Mouse (Mus musculus) neural tube, embryonic 11.5 days (tissue): ENCODE data around the gene Dars2. TPM values are rescaled to one million over a fixed set of nuclear protein-coding genes. Genes with fewer than 3 reads are reported as not detected.

Source experiments
- ATAC-seq: fragments of 200-750 bp; cut with Nextera tagmentation; 2 replicates; pipeline ENCODE4 v1.8.0; 2017; ENCODE audit warnings: moderate number of reproducible peaks, mild to moderate bottlenecking, moderate TSS enrichment, moderate library complexity; ENCODE audit not compliant: insufficient read depth, low FRiP score, low TSS enrichment
- DNase-seq: peaks from one replicate; pipeline ENCODE4 v3.0.0-alpha.2; 2015; ENCODE audit warnings: low spot score
- H3K27ac ChIP-seq: fragments of 300-500 bp; sonication (generic); 2 replicates; pipeline ENCODE4 v1.5.1; 2014; ENCODE audit warnings: low read depth, mild to moderate bottlenecking, low read length
- H3K27me3 ChIP-seq: fragments of 300-500 bp; sonication (generic); 2 replicates; pipeline ENCODE4 v1.6.1; 2014; ENCODE audit warnings: mild to moderate bottlenecking, low read length, mixed read lengths; ENCODE audit not compliant: control insufficient read depth, insufficient read depth
- H3K36me3 ChIP-seq: fragments of 300-500 bp; sonication (generic); 2 replicates; pipeline ENCODE4 v1.6.1; 2014; ENCODE audit warnings: mild to moderate bottlenecking, low read length, moderate library complexity, mixed read lengths; ENCODE audit not compliant: control insufficient read depth, insufficient read depth
- H3K4me1 ChIP-seq: fragments of 300-500 bp; sonication (generic); 2 replicates; pipeline ENCODE4 v1.6.1; 2014; ENCODE audit warnings: low read length, mixed read lengths; ENCODE audit not compliant: control insufficient read depth, insufficient read depth
- H3K4me2 ChIP-seq: fragments of 300-500 bp; sonication (generic); 2 replicates; pipeline ENCODE4 v1.6.1; 2014; ENCODE audit warnings: low read depth, mild to moderate bottlenecking, moderate library complexity
- H3K4me3 ChIP-seq: fragments of 300-500 bp; sonication (generic); 2 replicates; pipeline ENCODE4 v1.5.1; 2014; ENCODE audit warnings: low read depth, low read length
- H3K9ac ChIP-seq: fragments of 300-500 bp; sonication (generic); 2 replicates; pipeline ENCODE4 v1.6.1; 2014; ENCODE audit warnings: mild to moderate bottlenecking, low read length
- H3K9me3 ChIP-seq: fragments of 300-500 bp; sonication (generic); 2 replicates; pipeline ENCODE4 v1.6.1; 2016; ENCODE audit warnings: low read length; ENCODE audit not compliant: control insufficient read depth
- WGBS: fragments of 180-500 bp; shearing (Covaris S2); extraction: QIAGEN DNeasy Blood & Tissue Kit; methylation state at CpG from one replicate; pipeline ENCODE4 v1.1.7; 2014; 5-methylcytosine and 5-hydroxymethylcytosine counted together
- polyA plus RNA-seq: library from polyadenylated mRNA; unstranded; fragments of >200 nt; fragmentation: Nextera tagmentation; extraction: Ambion mirVana; gene quantifications from 2 replicates; pipeline ENCODE4 v1.2.1, GENCODE M21; 2014

Gene Dars2
- polyA plus RNA-seq: 51.9 and 54.6 TPM in 2 replicates

DNA sequence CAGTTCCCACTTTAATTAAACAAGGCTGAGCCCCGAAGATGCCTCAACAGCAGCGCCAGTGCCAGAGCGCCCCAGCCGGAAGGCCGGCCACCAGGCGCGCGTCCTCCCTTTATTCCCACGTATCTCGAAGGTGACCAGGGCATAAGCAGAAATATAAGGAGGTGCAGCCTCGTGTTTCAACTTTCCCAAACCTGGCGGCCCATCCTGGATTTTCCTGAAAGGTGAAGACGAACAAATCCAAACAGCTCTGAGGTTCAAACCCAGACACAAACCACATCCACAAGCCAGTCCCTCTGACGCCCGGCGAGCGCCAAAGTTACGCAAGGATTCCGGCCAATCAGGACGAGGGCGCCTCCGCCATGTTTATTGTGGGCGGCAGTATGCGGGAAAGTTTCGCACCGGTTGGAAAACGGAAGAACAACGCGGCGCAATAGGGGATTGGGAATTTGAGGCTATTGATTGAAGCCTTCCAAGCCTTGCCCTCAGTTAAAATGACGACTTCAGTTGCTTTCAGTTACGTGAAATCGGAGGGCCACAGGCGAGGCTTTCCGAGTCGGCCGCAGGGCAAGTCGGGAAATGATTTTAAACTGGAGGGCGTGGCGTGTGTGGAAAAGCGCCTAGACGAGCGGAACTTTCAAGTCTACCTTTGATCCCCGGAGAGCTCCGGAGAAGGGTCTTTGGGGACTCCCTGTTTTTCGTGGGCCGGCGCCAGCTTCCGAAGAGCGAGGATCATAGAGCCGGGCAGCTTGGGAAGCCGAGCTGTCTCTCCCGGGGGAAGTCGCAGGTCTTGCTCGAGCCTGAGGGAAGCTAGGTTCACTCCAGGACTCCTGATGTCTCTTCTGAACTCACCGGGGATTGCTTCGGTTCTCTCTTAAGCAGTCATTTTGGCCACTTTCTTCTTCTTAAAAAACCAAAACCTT lies at the start of gene Dars2, which contains the start of gene Cenpl:
Dars2 (minus strand) TSS at position 307 of the 920 bp plus-strand sequence.
Cenpl (plus strand) TSS at position 362 of the 920 bp plus-strand sequence.
- Histone ChIP-seq H3K27ac (no peak within 1 kb of the TSS), H3K9ac (peak within 1 kb of the TSS; percentile 72), H3K4me2 (peak within 1 kb of the TSS; percentile 80), H3K4me1 (peaks cover 16% of the 10 kb centered on the region), H3K27me3 (no peaks in the 10 kb centered on the region), H3K4me3 (peak within 1 kb of the TSS; percentile 76), H3K36me3 (no peaks in the 10 kb centered on the region; the same call in 1 of the 2 replicates), H3K9me3 (no peaks in the 10 kb centered on the region)
- DNase-seq (peak; percentile 95), ATAC-seq (peak; percentile 97)
- WGBS: under 1% methylated on average over 57 of the region's 57 CpGs

DNA sequence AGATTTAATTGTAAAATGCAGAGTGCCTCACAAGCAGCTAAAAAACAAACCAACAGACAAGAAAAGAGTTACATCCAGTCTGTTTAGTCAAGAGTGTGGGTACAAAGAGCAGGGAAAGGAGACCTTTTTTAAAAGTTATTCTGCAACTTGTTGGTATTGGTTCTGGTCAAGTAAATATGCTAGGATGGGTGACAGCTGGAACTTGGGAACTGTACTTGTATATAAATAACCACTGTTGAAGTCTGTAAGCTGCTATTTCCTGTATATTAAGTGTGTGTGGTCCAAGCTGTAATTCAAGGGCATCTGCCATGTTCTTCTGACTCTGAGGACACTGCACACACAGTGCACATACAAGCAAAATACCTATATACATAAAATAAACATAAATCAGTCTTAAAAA lies 44.1 kb upstream of the Dars2 start:
- Histone ChIP-seq H3K27me3 (no peaks in the 10 kb centered on the region), H3K4me1 (no peaks in the 10 kb centered on the region), H3K36me3 (no peaks in the 10 kb centered on the region), H3K9me3 (no peaks in the 10 kb centered on the region), H3K4me2 (no peak overlapping the region), H3K4me3 (no peak overlapping the region), H3K27ac (no peak overlapping the region), H3K9ac (no peak overlapping the region)
- ATAC-seq (no peak), DNase-seq (no peak)

DNA sequence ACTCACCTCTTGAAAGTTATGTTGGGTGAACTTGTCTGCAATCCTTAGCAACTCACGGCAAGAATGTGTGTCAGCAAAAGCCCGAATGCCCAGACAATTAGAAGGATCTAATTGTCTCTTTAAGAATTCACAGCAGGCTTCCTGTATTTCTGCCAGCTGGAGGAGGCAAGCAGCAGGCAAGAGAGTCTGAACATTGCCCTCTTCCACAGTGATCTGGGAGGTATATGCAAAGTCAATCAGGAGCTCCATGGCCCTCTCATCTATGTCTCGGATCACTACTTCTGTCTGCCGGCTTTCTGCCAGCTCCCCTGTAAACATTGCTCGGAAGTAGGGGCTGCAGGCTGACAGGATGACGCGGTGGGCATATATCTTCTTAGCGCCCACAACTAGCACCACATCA lies 38.8 kb upstream of the Dars2 start:
- H3K27me3 ChIP-seq: no peaks in the 10 kb centered on the region
- no peaks in the 10 kb centered on the region for H3K4me1 ChIP-seq
- ATAC-seq (no peak), DNase-seq (no peak)
- H3K27ac ChIP-seq: no peak overlapping the region
- H3K4me2 ChIP-seq: no peak overlapping the region
- no peak overlapping the region for H3K4me3 ChIP-seq
- no peaks in the 10 kb centered on the region for H3K9me3 ChIP-seq
- H3K9ac ChIP-seq: no peak overlapping the region
- 92% methylated on average over 8 of the region's 8 CpGs for WGBS
- H3K36me3 ChIP-seq: peaks cover 3% of the 10 kb centered on the region; the same call in 1 of the 2 replicates

DNA sequence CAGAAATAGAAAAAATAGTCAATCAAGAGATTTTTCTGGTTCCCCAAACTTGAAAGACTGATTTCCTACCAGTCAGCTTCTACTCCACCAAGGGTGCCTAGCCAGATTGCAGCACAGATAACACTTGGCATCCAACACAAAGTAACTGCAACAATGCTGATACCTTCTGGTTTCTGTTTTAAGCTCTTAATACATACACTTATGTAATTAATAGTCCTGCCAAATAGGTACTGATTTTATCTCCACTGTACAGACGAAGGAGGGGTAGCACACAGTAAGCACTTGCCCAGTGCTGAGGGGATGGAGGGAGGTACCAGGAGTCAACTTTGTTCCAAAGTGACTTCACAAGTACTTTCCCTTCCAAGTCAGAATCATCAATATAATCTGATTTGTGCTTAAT lies 33.4 kb upstream of the Dars2 start:
- Histone ChIP-seq H3K27me3 (no peaks in the 10 kb centered on the region), H3K9ac (no peak overlapping the region), H3K4me1 (no peaks in the 10 kb centered on the region), H3K4me3 (no peak overlapping the region), H3K36me3 (peaks cover 4% of the 10 kb centered on the region; the same call in 1 of the 2 replicates), H3K9me3 (no peaks in the 10 kb centered on the region), H3K27ac (no peak overlapping the region), H3K4me2 (no peak overlapping the region)
- DNase-seq (no peak), ATAC-seq (no peak)
- 79% methylated on average over 1 of the region's 1 CpGs for WGBS

DNA sequence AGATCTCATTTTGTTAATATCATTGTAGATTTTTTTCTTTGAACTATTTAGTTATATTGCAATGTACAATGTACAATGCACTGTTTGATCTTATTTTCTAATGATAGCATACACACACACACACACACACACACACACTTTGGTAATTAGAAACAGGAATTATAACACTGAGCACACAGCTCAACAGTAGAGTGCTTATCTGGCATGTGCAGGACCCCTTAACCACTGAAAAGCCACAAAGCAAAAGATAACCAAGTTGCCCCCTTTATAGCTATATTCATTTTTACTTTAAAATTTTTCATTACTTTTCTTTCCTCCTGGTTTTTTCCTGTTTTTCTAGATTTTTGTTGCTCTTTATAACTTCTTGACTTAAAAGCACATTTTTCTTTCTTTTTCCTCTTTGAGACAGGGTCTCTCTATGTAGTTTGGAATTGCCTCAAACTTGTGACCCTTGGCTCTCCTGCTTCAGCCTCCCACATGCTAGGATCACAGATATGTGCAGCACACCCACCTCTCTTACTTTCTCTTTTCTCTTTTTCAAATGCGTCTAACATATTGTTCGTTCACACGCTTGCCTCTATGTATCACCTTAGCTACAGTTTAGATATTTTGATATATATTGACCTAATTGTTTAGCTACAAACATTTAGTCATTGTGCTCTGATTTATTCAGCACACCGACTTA lies 29.4 kb upstream of the Dars2 start:
- no peaks in the 10 kb centered on the region for H3K27me3 ChIP-seq
- H3K36me3 ChIP-seq: peaks cover 6% of the 10 kb centered on the region
- H3K9me3 ChIP-seq: no peaks in the 10 kb centered on the region
- no peaks in the 10 kb centered on the region for H3K4me1 ChIP-seq
- no peak for DNase-seq
- H3K9ac ChIP-seq: no peak overlapping the region
- 92% methylated on average over 4 of the region's 4 CpGs for WGBS
- no peak for ATAC-seq
- no peak overlapping the region for H3K27ac ChIP-seq
- no peak overlapping the region for H3K4me2 ChIP-seq
- no peak overlapping the region for H3K4me3 ChIP-seq

DNA sequence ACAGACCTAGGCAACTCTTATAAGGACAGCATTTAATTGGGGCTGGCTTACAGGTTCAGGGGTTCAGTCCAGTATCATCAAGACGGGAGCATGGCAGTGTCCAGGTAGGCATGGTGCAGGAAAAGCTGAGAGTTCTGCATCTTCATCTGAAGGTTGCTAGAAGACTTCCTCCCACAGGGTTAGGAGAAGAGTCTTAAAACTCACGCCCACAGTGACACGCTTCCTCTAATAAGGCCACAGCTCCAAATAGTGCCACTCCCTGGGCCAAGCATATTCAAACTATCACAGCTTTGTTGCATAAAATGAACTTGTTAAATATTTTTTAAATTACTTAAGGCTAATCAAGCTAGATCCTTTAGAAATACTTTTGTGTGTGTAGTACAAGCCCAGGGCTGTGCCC lies 6.8 kb upstream of the Dars2 start:
- 94% methylated on average over 3 of the region's 3 CpGs for WGBS
- ATAC-seq (no peak), DNase-seq (no peak)
- Histone ChIP-seq H3K27me3 (no peaks in the 10 kb centered on the region), H3K4me3 (no peak overlapping the region), H3K4me2 (no peak overlapping the region), H3K9ac (no peak overlapping the region), H3K27ac (no peak overlapping the region), H3K4me1 (peaks cover 9% of the 10 kb centered on the region), H3K36me3 (no peaks in the 10 kb centered on the region), H3K9me3 (no peaks in the 10 kb centered on the region)

DNA sequence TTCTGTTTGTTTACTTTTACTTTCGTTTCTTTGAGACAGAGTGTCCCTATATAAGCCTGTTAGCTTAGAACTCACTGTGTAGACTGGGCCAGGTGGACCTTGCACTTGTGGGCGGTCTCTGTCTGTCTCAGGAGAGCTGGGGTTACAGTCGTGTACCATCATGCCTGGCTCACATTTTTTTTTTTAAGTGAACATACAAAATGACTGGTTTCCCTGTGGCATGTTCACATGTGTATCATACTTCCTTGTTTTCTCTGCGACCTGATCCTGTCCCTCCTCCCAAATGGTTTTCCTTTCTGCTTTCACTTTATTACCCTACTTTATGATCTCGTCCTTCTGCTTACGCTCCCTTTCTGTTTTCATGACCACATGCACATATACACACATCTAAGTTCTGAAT lies 5.8 kb upstream of the Dars2 start:
- H3K9me3 ChIP-seq: no peaks in the 10 kb centered on the region
- peaks cover 16% of the 10 kb centered on the region for H3K4me1 ChIP-seq
- no peak overlapping the region for H3K9ac ChIP-seq
- H3K4me2 ChIP-seq: no peak overlapping the region
- DNase-seq: no peak
- H3K27me3 ChIP-seq: no peaks in the 10 kb centered on the region
- 85% methylated on average over 6 of the region's 6 CpGs for WGBS
- ATAC-seq: no peak
- no peak overlapping the region for H3K4me3 ChIP-seq
- H3K27ac ChIP-seq: no peak overlapping the region
- no peaks in the 10 kb centered on the region for H3K36me3 ChIP-seq

DNA sequence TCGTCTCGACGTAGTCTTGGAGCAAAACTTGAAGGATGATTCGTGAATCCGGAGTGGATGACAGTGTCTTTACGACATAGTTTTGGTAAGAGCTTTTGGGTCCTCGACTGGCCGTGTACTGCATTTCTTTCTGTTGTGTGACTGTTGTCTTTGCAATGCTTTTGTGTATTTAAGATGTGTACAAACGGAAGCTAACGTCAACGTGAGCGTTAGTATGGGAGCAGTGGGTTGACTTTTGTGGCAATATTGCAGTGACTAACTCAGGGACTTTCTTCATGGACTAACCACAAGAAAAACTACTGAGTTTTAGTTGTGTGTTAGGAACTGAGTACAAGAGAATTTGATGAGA lies 788 bp upstream of the Dars2 start:
- ATAC-seq (no peak), DNase-seq (no peak)
- Histone ChIP-seq H3K9ac (peak overlapping the region; percentile 70), H3K4me2 (peak overlapping the region; percentile 65), H3K27ac (no peak overlapping the region), H3K27me3 (no peaks in the 10 kb centered on the region), H3K4me3 (peak overlapping the region; percentile 76), H3K4me1 (peaks cover 16% of the 10 kb centered on the region), H3K36me3 (no peaks in the 10 kb centered on the region; the same call in 1 of the 2 replicates), H3K9me3 (no peaks in the 10 kb centered on the region)
- under 1% methylated on average over 12 of the region's 12 CpGs for WGBS
